Mouse (Mus musculus): ENCODE results near the gene Fxyd3. TPM values are rescaled to one million over a fixed set of nuclear protein-coding genes. Genes with fewer than 3 reads are reported as not detected.
A peak's percentile ranks its signal among the peaks of the same experiment; 100 is the strongest.

Gene Fxyd3
- total RNA-seq, 2 experiments from 2014 or later = 1.2 to 1.4 TPM

- TF ChIP-seq CTCF (IDR thresholded peaks at IDR 0.05) = no peak
- peak overlapping the region; percentile 35; the same call in 1 of the 2 replicates for H3K27ac ChIP-seq
- no peak for DNase-seq
- intact Hi-C loops (cut with DNase I) = no loop called here
- H3K4me3 ChIP-seq = no peak overlapping the region
Measured at GRCm38 (mm10) chr7:31112036-31112435, 35.5 kb upstream of the Fxyd3 start.

- no peak for TF ChIP-seq CTCF (IDR thresholded peaks at IDR 0.05)
- Histone ChIP-seq H3K27ac (peak overlapping the region; percentile 83), H3K4me3 (no peak overlapping the region)
- no peak for DNase-seq
- intact Hi-C loops (cut with DNase I) = no loop called here
Measured at GRCm38 (mm10) chr7:31110861-31111385, 34.4 kb upstream of the Fxyd3 start.

- TF ChIP-seq CTCF (IDR thresholded peaks at IDR 0.05) = no peak
- no peak for DNase-seq
- Histone ChIP-seq H3K27ac (peak overlapping the region; percentile 83), H3K4me3 (no peak overlapping the region)
- intact Hi-C loops (cut with DNase I) = no loop called here
Measured at GRCm38 (mm10) chr7:31109796-31110195, 33.3 kb upstream of the Fxyd3 start.

GRCm38 (mm10) chr7:31109091-31109490 lies 32.6 kb upstream of the Fxyd3 start:
- peak overlapping the region; percentile 83 for H3K27ac ChIP-seq
- H3K4me3 ChIP-seq = peak overlapping the region; percentile 57
- DNase-seq = peak; percentile 79
- TF ChIP-seq CTCF (IDR thresholded peaks at IDR 0.05) = no peak
- intact Hi-C loops (cut with DNase I) = no loop called here

GRCm38 (mm10) chr7:31107781-31108180 lies 31.3 kb upstream of the Fxyd3 start:
- H3K4me3 ChIP-seq = 0 out of 2 replicates have a peak overlapping the region, but pooled peaks have one; percentile 0
- intact Hi-C loops (cut with DNase I) = no loop called here
- peak overlapping the region; percentile 83; the same call in 1 of the 2 replicates for H3K27ac ChIP-seq
- DNase-seq = no peak
- TF ChIP-seq CTCF (IDR thresholded peaks at IDR 0.05) = no peak

- intact Hi-C loops (cut with DNase I) = no loop called here
- no peak for TF ChIP-seq CTCF (IDR thresholded peaks at IDR 0.05)
Measured at GRCm38 (mm10) chr7:31106166-31106565, 29.7 kb upstream of the Fxyd3 start.

GRCm38 (mm10) chr7:31105061-31105768 lies 28.7 kb upstream of the Fxyd3 start:
- Histone ChIP-seq H3K27ac (peak overlapping the region; percentile 55; the same call in 1 of the 2 replicates), H3K4me3 (no peak overlapping the region)
- TF ChIP-seq CTCF (IDR thresholded peaks at IDR 0.05) = peak; percentile 83
- peak; percentile 84 for DNase-seq
- intact Hi-C loops (cut with DNase I) = loop anchor here (1.0 kb wide), 1 partner anchor 70 kb away; no protein-coding TSS in a partner anchor

More at GRCm38 (mm10) chr7:31106166-31106565, 29.7 kb upstream of the Fxyd3 start:
- H3K4me3 ChIP-seq = no peak overlapping the region
- H3K27ac ChIP-seq = no peak overlapping the region; the same call in 1 of the 2 replicates
- no peak for DNase-seq

GRCm38 (mm10) chr7:31100786-31101185 lies 24.3 kb upstream of the Fxyd3 start:
- Histone ChIP-seq H3K4me3 (no peak overlapping the region), H3K27ac (no peak overlapping the region)
- intact Hi-C loops (cut with DNase I) = loop anchor here (5.0 kb wide), 1 partner anchor 57 kb away; the partner anchor contains the start of gene Gramd1a
- no peak for TF ChIP-seq CTCF (IDR thresholded peaks at IDR 0.05)
- no peak for DNase-seq

GRCm38 (mm10) chr7:31099612-31099982 lies 23.1 kb upstream of the Fxyd3 start:
- no peak for DNase-seq
- intact Hi-C loops (cut with DNase I) = loop anchor here (5.0 to 10.0 kb wide), 2 partner anchors 122 to 225 kb away; no protein-coding TSS in a partner anchor
- Histone ChIP-seq H3K4me3 (no peak overlapping the region), H3K27ac (no peak overlapping the region)
- peak; percentile 38; the same call in 1 of the 2 replicates for TF ChIP-seq CTCF (IDR thresholded peaks at IDR 0.05)

GRCm38 (mm10) chr7:31098697-31099611 lies 22.4 kb upstream of the Fxyd3 start:
- Histone ChIP-seq H3K4me3 (no peak overlapping the region), H3K27ac (peak overlapping the region; percentile 44)
- TF ChIP-seq CTCF (IDR thresholded peaks at IDR 0.05) = peak; percentile 52; the same call in 1 of the 2 replicates
- no peak for DNase-seq
- intact Hi-C loops (cut with DNase I) = loop anchor here (5.0 to 10.0 kb wide), 2 partner anchors 122 to 224 kb away; no protein-coding TSS in a partner anchor

GRCm38 (mm10) chr7:31097583-31098248 lies 21.2 kb upstream of the Fxyd3 start:
- no peak; the same call in none of the 2 replicates for TF ChIP-seq CTCF (IDR thresholded peaks at IDR 0.05)
- peak; percentile 94 for DNase-seq
- Histone ChIP-seq H3K27ac (peak overlapping the region; percentile 78), H3K4me3 (peak overlapping the region; percentile 60)
- intact Hi-C loops (cut with DNase I) = loop anchor here (1.0 to 10.0 kb wide), 3 partner anchors 38 to 223 kb away; partner anchors contain the start of gene Lgi4
